Mouse (Mus musculus): ENCODE measurements around the gene Mrpl23. TPM values are rescaled to one million over a fixed set of nuclear protein-coding genes. Genes with fewer than 3 reads are reported as not detected.
A peak's percentile ranks its signal among the peaks of the same experiment; 100 is the strongest.

The Mrpl23 gene
- polyA plus RNA-seq, 1 experiment, result 5.9 TPM

DNA sequence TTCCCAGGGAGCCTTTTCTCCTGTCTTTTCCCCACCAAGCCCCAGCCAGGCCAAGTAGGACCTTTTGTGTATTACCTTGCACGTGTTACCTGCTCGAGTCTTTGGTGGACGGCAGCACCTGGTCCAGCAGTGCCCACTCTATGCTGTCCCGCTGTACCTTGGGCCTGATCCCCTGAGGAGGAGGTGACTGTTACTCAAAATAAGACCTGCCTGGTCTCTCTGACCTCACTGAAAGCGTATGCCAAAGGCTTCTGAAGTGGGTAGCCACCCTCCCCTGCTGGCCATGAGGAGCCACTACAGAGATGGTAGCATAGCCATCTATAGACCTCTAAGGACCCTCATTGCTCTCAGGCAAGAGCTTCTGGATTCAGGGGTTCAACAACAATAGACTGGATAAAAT, 35.7 kb upstream of the Mrpl23 start:
- no peak overlapping the region for H3K4me3 ChIP-seq (ENCODE audit: control insufficient read depth, low read depth, low read length)
- no peak overlapping the region for H3K27ac ChIP-seq (ENCODE audit: control insufficient read depth, insufficient read depth, low read depth, low read length)
- no peaks in the 10 kb centered on the region for H3K27me3 ChIP-seq (ENCODE audit: control insufficient read depth, insufficient read depth, low read length)
- TF ChIP-seq CTCF (IDR thresholded peaks at IDR 0.05; ENCODE audit: control insufficient read depth, insufficient read depth, insufficient replicate concordance, low read depth, low read length), result no peak
- no peak for TF ChIP-seq POLR2A (IDR thresholded peaks at IDR 0.05; ENCODE audit: control insufficient read depth, low read depth, low read length)
- H3K36me3 ChIP-seq (ENCODE audit: control insufficient read depth, insufficient read depth, low read length), result no peaks in the 10 kb centered on the region
- no peaks in the 10 kb centered on the region for H3K4me1 ChIP-seq (ENCODE audit: control insufficient read depth, insufficient read depth, low read length)

DNA sequence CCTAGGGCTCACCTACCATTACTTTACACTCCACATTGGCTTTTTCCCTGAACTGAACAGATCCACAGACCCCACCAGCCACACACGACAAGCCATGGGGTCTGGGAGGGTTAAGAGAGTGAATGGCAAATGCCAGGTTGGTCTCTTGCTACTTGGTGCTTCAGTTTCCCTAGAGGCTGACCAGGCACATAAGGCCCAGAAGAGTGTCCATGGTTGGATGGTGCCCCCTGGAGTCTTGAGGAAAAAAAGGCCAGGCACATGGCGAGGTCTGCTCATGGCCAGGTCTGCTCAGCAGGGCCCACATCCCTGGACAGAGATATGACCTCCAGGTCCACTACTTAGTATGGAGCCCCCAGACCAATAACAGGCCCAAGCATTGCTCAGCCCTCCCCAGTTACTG, 34.7 kb upstream of the Mrpl23 start:
- Histone ChIP-seq H3K36me3 (ENCODE audit: control insufficient read depth, insufficient read depth, low read length) (no peaks in the 10 kb centered on the region), H3K4me3 (ENCODE audit: control insufficient read depth, low read depth, low read length) (no peak overlapping the region), H3K4me1 (ENCODE audit: control insufficient read depth, insufficient read depth, low read length) (no peaks in the 10 kb centered on the region), H3K27ac (ENCODE audit: control insufficient read depth, insufficient read depth, low read depth, low read length) (no peak overlapping the region), H3K27me3 (ENCODE audit: control insufficient read depth, insufficient read depth, low read length) (no peaks in the 10 kb centered on the region)
- TF ChIP-seq CTCF (IDR thresholded peaks at IDR 0.05; ENCODE audit: control insufficient read depth, insufficient read depth, insufficient replicate concordance, low read depth, low read length) (peak; percentile 43; the same call in 1 of the 2 replicates), POLR2A (IDR thresholded peaks at IDR 0.05; ENCODE audit: control insufficient read depth, low read depth, low read length) (no peak)

DNA sequence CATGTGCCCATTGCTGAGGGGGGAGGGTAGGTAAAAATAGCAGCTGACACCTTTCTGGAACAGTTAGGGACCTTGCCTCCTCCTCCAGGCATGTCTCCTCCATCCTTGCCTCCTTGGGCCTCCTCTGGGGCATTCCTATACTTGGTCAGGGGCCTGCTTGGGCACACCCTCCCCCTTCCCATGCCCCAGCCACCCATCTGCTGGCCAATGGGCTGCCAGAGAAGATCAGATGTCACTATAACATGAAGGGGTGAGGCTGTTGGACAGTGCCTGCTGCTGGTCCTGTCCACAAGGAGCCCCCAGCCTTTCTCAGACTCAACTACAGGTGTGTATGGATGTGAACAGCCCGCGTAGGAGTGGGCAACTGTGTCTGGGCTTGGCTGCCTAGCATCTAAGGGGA, 33.9 kb upstream of the Mrpl23 start, which contains the start of gene Tnnt3:
TSS of gene Tnnt3 (plus strand) at position 262 of the 400 bp plus-strand sequence.
- Histone ChIP-seq H3K27ac (ENCODE audit: control insufficient read depth, insufficient read depth, low read depth, low read length) (no peak within 1 kb of the TSS), H3K4me1 (ENCODE audit: control insufficient read depth, insufficient read depth, low read length) (no peaks in the 10 kb centered on the region), H3K4me3 (ENCODE audit: control insufficient read depth, low read depth, low read length) (no peak within 1 kb of the TSS), H3K27me3 (ENCODE audit: control insufficient read depth, insufficient read depth, low read length) (no peaks in the 10 kb centered on the region), H3K36me3 (ENCODE audit: control insufficient read depth, insufficient read depth, low read length) (no peaks in the 10 kb centered on the region)
- no peak for TF ChIP-seq CTCF (IDR thresholded peaks at IDR 0.05; ENCODE audit: control insufficient read depth, insufficient read depth, insufficient replicate concordance, low read depth, low read length)
- no peak for TF ChIP-seq POLR2A (IDR thresholded peaks at IDR 0.05; ENCODE audit: control insufficient read depth, low read depth, low read length)

DNA sequence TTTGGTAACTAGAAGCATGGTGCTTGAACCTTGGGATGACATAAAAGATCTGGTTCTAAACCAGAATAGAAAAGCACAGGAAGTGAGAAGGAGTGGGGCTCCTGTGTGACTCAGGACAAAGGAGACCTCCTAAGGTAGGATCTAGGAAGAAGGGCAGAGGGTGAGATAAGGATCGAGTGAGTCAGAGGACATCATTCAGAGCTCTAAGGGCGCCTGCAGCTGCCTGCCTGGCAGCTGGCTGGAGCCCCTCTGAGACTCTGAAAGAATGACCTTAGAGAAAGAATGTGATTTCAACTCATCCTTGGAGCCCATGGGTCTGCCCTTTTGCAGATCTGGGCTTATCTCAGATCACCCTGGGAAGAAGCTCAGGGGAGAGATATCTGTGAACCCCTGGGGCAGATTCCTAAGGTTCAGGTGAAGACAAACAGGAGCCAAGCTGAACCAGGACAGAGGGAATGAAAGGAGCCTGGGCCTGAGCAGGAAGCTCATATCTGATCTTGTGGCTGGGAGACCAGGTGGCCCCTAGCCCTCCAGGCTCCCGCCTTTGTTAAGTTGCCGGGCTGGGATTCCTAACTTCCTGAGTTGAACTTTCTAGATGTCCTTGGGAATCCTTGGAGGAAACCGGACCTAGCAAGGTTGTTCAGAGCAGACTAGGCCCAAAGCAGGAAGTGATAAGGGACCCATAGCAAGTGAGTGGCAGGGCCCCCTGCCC, 33.3 kb upstream of the Mrpl23 start:
- Histone ChIP-seq H3K36me3 (ENCODE audit: control insufficient read depth, insufficient read depth, low read length) (no peaks in the 10 kb centered on the region), H3K27ac (ENCODE audit: control insufficient read depth, insufficient read depth, low read depth, low read length) (no peak overlapping the region), H3K4me1 (ENCODE audit: control insufficient read depth, insufficient read depth, low read length) (no peaks in the 10 kb centered on the region), H3K27me3 (ENCODE audit: control insufficient read depth, insufficient read depth, low read length) (no peaks in the 10 kb centered on the region), H3K4me3 (ENCODE audit: control insufficient read depth, low read depth, low read length) (no peak overlapping the region)
- no peak for TF ChIP-seq POLR2A (IDR thresholded peaks at IDR 0.05; ENCODE audit: control insufficient read depth, low read depth, low read length)
- TF ChIP-seq CTCF (IDR thresholded peaks at IDR 0.05; ENCODE audit: control insufficient read depth, insufficient read depth, insufficient replicate concordance, low read depth, low read length), result no peak

DNA sequence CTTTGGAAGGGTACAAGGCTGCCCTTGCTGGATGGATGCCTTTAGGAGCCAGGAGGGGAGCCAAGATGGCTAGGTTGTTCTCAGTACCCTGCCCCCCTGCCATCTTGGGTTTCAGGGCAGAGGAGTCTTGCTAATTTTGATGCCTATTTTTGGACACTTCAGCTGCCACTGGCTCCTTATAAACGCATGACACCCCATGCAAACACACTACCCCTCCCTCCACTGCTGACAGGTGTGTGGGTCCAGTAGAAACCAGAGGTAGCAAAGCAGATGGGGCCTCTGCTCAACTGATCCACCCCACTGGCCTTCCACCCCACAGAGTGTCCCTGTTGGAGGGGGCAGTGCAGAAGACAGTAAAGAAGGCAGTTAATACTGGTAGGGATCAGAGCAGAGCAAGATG, 32.5 kb upstream of the Mrpl23 start:
- Histone ChIP-seq H3K27me3 (ENCODE audit: control insufficient read depth, insufficient read depth, low read length) (no peaks in the 10 kb centered on the region), H3K4me3 (ENCODE audit: control insufficient read depth, low read depth, low read length) (no peak overlapping the region), H3K36me3 (ENCODE audit: control insufficient read depth, insufficient read depth, low read length) (no peaks in the 10 kb centered on the region), H3K27ac (ENCODE audit: control insufficient read depth, insufficient read depth, low read depth, low read length) (no peak overlapping the region), H3K4me1 (ENCODE audit: control insufficient read depth, insufficient read depth, low read length) (no peaks in the 10 kb centered on the region)
- TF ChIP-seq POLR2A (IDR thresholded peaks at IDR 0.05; ENCODE audit: control insufficient read depth, low read depth, low read length), result no peak
- no peak for TF ChIP-seq CTCF (IDR thresholded peaks at IDR 0.05; ENCODE audit: control insufficient read depth, insufficient read depth, insufficient replicate concordance, low read depth, low read length)

DNA sequence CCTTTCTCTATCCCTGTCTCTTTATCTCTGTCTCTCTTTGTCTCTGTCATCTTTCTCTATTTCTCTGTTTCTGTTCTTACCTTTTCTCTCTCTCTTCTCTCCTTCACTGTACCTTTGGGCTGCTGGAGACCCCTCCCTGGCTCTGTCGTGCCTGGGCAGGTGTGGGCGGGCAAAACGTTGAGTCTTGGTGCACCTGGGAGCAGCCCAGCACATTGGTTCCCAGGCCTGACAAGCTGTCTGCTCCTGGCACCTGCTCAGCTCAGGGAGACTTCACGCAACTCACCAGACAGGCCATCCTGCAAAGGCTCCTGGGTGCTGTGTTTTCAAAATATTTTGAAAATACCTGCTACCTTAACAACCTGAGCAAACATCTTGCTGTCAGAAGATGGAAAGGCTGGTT, 29.3 kb upstream of the Mrpl23 start:
- H3K27me3 ChIP-seq (ENCODE audit: control insufficient read depth, insufficient read depth, low read length), result no peaks in the 10 kb centered on the region
- no peak overlapping the region for H3K27ac ChIP-seq (ENCODE audit: control insufficient read depth, insufficient read depth, low read depth, low read length)
- no peaks in the 10 kb centered on the region for H3K4me1 ChIP-seq (ENCODE audit: control insufficient read depth, insufficient read depth, low read length)
- no peak overlapping the region for H3K4me3 ChIP-seq (ENCODE audit: control insufficient read depth, low read depth, low read length)
- TF ChIP-seq CTCF (IDR thresholded peaks at IDR 0.05; ENCODE audit: control insufficient read depth, insufficient read depth, insufficient replicate concordance, low read depth, low read length) (no peak), POLR2A (IDR thresholded peaks at IDR 0.05; ENCODE audit: control insufficient read depth, low read depth, low read length) (no peak)
- no peaks in the 10 kb centered on the region for H3K36me3 ChIP-seq (ENCODE audit: control insufficient read depth, insufficient read depth, low read length)

DNA sequence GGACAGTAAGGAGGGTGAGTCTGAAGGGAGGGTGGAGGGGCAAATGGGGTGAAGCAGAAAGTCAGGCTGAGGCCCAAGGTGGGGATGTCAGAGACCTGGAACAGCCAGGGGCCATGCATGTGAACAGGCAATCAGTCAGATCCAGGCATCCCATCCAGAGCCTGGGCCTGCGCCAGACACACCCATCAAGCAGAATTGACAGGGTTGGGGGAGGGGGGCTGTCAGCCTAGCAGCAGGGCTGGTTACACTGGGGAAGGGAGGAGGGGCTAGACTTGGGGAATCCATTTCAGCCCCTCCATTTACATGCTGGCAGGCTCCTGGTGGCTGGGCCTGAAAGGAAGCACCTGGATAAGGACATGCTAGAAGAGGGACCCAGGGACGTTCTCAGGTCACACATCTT, 26.5 kb upstream of the Mrpl23 start:
- no peak overlapping the region for H3K4me3 ChIP-seq (ENCODE audit: control insufficient read depth, low read depth, low read length)
- H3K27ac ChIP-seq (ENCODE audit: control insufficient read depth, insufficient read depth, low read depth, low read length), result no peak overlapping the region
- H3K36me3 ChIP-seq (ENCODE audit: control insufficient read depth, insufficient read depth, low read length), result no peaks in the 10 kb centered on the region
- no peaks in the 10 kb centered on the region for H3K4me1 ChIP-seq (ENCODE audit: control insufficient read depth, insufficient read depth, low read length)
- no peaks in the 10 kb centered on the region for H3K27me3 ChIP-seq (ENCODE audit: control insufficient read depth, insufficient read depth, low read length)
- TF ChIP-seq POLR2A (IDR thresholded peaks at IDR 0.05; ENCODE audit: control insufficient read depth, low read depth, low read length), result no peak
- TF ChIP-seq CTCF (IDR thresholded peaks at IDR 0.05; ENCODE audit: control insufficient read depth, insufficient read depth, insufficient replicate concordance, low read depth, low read length), result no peak
